Comparison of ENCODE assay signal across 9 mouse cellular contexts in genomic region chr19:40297078-40297797, GRCm38 (mm10). TPM values are rescaled to one million over a fixed set of nuclear protein-coding genes. Genes with fewer than 3 reads are reported as not detected.
DNase-seq lines count a peak whose midpoint lies in the region.
"Had no signal": no experiment of that assay in that cellular context is flagged by ENCODE, and none has a peak within 500 bp of the region (broad histone marks: within the 10 kb centered on the region; RNA-seq: fewer than 3 reads in every experiment).

No protein-coding gene starts in this region.

- DNase-seq in embryo, embryonic 10 days (ENCODE audit: low spot score) = peak; percentile 46
- no peak for DNase-seq in embryo, embryonic 11 days
- DNase-seq in ovary, adult 18-20 months (ENCODE audit: low spot score) = peak; percentile 50
- no peak for DNase-seq in ovary, postnatal 10 days (ENCODE audit: low spot score)
- DNase-seq in liver = peak; percentile 69
- no peak for DNase-seq in frontal cortex, adult 2 months (ENCODE audit: extremely low spot score in 1 of 2, low spot score in 1 of 2)
- no peak for DNase-seq in right cerebral cortex, postnatal 4 days
- DNase-seq in frontal cortex, postnatal 36 days (ENCODE audit: low spot score in 2 of 2) = no peak
- DNase-seq: lung, postnatal 14 days had no signal

RNA-seq across cellular contexts. Expression of gene Pdlim1, which starts 25.6 kb away (rescaled TPM):
- polyA plus RNA-seq in frontal cortex, adult 2 months (2012; rRNA removed) = 11.1 and 11.3 TPM in 2 replicates

Comparison
In these comparisons a context has a peak if more than half of its experiments do, and no peak if none do; other contexts are left out.
1. DNase-seq: peak in embryo, embryonic 10 days (single experiment), ovary, adult 18-20 months (single experiment) and liver (single experiment); none in embryo, embryonic 11 days (single experiment), ovary, postnatal 10 days (single experiment), frontal cortex, adult 2 months (0 of 2), right cerebral cortex, postnatal 4 days (single experiment) and frontal cortex, postnatal 36 days (0 of 2).